Mouse (Mus musculus) c-Kit-positive CD71-negative TER-119-negative erythroid progenitor cells, embryonic 14.5 days (primary cell): ENCODE measurements around the gene Cd63.

Source experiments
- DNase-seq: peaks from one replicate; pipeline ENCODE4 v3.0.0-alpha.2; 2013; ENCODE audit warnings: low read depth

Cd63 gene

GRCm38 (mm10) chr10:128929638-128930378 lies 29.0 kb downstream of the Cd63 start:
- no peak for DNase-seq

GRCm38 (mm10) chr10:128931441-128931840 lies 30.7 kb downstream of the Cd63 start:
- DNase-seq, result no peak

DNA sequence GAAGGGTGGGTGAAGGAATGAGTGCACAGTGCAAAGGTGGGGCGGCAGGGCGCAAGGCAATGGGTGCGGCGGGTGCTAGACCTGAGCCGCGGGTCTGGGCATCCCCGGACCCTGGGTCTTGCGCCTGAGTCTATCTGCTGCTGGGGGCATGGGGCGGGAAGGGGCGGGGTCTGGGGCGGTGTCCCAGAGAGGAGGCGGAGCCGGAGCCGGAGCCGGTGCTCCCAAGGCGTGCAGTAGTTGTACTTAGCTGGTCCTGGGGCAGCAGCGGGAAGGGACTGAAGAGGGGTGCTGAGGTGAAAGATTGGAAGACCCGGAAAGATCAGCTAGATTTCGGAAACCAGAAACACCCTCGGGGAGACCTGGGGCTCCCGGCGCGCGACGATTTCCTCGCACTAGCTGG lies 32.8 kb downstream of the Cd63 start, which contains the start of gene Itga7:
TSS of gene Itga7 (plus strand) at position 245 of the 400 bp plus-strand sequence.
- no peak for DNase-seq

DNA sequence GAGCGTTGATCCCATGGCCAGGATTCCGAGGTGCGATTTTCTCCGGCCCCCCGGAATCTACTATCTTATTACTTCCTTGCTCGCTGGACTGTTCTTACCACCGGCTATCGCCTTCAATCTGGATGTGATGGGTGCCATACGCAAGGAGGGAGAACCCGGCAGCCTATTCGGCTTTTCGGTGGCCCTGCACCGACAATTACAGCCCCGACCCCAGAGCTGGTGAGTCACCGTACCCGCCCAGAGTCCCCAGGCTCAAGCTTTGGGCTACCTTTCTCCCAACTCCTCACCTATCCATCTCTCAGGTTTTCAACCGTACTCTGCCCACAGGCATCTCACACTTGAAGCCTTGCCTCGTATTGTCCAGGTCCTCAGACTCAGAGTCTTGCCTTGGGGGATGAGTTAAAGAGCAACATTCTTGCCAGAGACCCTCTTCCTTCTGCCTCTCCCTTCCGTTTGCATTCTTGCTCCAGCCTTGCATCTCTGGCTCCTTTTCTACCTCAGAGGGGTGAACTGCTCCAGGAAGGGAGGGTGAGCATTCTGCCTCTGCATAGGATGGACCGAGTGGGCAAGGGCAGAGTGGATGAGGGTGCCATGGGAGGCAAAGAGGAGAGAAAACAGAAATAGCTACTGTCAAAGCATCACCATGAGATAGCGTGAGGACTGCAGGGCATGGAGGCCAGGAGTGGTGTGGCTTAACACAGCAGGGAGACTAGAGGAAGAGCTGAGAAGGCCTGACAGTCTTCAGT lies 33.4 kb downstream of the Cd63 start:
- DNase-seq, result no peak

DNA sequence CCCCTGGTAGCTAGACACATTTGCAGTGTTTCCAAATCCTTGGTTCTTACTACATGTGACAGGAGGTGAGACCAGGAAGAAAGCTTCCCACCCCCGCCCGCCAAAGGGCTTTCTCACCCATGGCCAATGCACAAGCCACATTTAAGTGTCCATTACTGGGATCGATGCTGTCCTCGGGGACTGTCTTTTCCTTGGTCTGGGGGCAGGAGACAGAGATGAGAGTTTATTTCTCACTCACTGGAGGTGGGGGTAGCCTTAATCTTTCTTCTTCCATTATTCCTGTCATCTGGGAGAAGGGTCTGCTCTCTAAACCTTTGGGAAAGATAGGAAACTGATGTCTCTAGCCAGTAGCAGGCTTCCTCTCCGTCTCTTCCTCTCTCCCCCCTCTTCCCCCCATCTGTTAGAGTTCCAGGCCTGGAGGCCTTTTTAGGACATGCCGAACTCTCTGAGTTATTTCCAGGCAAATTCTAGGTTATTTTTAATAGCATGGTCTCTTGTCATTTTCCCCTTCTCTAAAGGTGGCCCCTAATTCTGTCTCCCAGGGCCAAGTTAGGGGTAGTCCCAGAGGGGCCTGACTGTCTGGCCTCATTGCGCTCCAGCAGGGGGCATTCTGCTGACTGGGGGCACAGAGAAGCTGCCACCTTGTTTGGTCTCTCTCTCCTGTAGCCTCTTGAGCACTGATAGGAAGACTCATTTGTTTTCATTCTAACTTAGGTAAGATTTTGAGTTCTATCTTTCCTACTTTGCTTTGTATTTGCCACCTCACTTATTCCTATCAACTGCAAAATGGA lies 34.4 kb downstream of the Cd63 start:
- DNase-seq, result no peak

DNA sequence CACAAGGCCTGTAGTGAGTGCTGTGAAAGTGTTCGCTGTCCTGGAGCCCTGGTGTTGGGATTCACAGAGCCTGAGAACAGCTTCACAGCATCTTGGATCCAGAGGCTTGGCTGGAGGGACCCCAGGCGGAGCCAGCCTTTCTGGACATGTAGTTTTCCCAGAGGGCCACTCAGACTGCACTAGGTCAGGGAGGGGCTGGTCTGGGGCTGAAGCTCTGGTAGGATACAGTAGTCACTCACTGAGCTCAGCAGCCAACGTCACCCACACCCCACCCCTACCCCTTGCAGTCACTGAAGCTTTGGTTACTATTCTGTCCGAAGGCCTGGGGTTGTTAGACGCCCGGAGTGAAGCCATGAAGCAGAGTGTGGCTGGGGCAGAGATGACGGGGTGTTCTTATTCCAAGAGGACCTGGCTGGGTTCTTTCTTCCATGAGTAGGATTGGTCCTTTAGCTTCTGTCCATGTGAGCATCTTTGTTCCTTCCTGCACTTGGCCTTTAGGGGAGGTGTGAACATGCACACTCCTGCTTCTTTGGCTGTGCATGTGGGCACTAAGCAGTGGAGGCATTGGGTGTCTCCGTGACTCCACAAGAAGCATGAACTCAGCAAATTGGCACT lies 35.1 kb downstream of the Cd63 start:
- DNase-seq, result no peak

DNA sequence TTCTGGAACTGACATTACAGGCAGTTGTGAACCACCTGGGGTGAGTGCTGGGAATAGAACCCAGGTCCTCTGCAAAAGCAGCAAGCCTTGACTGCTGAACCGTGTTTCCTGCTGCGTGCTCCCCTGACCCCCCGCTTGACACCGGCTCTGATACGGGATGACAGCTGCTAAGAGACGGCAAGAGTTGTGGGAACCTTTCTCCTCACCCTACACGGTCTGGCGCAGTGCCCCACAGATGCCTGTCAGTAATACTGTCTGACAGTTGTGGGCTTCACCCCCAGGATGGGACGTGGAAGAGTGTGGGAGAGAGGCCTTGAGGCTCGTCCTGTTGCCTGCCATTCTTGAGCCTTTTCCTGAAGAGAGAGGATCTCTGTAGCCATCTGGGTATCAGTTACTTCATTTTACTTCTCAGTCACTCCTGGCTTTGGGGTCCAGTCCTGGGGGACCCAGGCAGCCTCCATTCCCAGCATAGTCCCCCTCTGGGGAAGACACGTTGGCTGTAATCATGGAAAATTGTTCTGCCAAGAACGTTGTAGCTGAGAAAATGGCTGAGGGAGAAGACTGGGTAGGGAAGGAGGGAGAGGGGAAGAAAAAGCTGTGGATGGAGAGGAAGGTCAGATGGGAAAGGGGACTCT lies 37.1 kb downstream of the Cd63 start:
- DNase-seq, result no peak

DNA sequence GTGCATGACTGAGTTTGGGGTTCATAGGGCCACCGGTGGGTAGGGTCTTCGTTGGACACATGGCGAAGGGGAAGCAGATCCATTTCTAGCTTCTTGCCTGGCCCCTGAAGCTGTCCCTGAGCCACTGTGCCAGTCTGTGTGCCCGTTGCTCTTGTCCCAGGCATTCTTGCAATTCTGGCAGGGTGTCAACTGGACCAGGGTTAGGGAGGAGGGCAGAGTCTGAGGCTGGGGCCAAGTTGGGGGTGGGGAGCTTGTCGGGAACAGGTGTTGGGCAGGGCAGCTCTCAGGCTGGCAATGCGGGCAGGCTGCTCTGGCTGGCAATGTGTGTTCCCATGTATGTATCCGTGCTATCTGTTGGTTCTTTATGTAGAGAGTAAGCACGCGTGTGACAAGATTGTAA lies 37.7 kb downstream of the Cd63 start:
- DNase-seq, result no peak

GRCm38 (mm10) chr10:128938974-128939373 lies 38.2 kb downstream of the Cd63 start:
- no peak for DNase-seq

DNA sequence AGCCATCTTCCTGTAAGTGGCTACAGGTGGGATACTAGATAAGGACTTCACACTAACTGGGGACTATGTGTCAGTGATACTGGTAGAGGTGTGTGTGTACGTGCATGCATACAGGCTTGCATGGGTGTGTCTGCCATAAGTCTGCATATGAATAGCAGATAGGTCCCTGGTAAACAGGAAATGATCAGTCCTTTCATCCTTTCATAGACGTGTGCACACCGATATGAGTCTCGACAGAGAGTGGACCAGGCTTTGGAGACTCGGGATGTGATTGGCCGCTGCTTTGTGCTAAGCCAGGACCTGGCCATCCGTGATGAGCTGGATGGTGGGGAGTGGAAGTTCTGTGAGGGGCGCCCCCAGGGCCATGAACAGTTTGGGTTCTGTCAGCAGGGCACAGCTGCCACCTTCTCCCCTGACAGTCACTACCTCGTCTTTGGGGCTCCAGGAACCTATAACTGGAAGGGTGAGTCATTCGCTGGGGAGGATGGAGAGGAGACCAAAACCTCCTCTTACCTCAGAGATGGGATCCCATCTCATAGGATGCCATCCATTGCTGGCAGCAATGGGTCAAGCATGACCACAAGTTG lies 39.8 kb downstream of the Cd63 start:
- no peak for DNase-seq

- peak; percentile 33 for DNase-seq
Measured at GRCm38 (mm10) chr10:128945675-128946074, 44.9 kb downstream of the Cd63 start.

- no peak for DNase-seq
Measured at GRCm38 (mm10) chr10:128947496-128947895, 46.7 kb downstream of the Cd63 start.

DNA sequence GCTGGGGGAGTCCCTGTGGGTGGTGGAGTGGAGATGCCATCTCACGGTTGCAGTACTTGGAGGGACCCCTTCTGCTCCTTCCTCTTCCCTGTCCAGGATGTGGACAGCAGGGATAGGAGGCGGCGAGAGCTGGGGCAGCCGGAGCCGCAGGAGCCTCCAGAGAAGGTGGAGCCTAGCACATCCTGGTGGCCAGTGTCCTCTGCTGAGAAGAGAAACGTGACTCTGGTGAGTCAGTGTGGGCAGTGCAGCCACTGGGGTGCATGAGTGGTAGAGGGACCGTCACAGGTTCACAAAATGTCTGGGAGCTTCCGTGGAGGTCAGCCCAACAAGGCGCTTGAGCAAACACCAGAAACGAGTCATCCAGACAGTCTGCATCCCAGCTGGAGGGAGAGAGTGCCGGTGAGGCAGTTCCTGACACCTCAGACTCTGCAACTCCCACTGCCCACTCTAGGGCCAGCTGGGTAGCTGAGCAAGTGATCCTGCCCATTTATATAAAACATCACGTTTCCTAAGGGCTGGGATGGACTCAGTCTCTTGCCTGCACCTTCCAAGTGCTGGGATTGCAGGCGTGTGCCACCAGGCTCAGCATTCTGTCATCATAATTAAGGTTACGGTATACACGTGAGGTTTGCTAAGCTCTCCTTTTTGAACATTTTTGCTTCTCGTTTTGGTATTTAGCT lies 49.6 kb downstream of the Cd63 start:
- DNase-seq, result no peak

DNA sequence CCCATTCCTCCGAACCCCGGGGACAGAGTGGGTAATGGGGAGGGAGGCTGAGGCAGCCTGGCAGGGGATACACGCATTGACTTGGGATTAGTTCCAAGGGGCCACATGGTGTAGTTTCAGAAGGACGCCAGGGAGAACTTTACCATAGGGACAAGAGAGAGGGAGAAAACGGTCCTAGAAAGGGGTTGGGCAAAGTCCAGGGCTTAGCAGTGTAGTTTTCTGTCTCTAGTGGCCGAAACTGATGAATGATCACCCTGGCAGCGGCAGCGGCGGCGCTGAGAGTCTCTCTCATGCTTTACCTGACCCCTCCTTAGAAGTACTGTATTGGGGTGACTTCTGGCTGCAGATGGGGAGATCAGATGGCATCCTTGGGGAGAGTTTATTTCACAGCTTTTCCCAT lies 57.6 kb downstream of the Cd63 start:
- DNase-seq, result no peak

DNA sequence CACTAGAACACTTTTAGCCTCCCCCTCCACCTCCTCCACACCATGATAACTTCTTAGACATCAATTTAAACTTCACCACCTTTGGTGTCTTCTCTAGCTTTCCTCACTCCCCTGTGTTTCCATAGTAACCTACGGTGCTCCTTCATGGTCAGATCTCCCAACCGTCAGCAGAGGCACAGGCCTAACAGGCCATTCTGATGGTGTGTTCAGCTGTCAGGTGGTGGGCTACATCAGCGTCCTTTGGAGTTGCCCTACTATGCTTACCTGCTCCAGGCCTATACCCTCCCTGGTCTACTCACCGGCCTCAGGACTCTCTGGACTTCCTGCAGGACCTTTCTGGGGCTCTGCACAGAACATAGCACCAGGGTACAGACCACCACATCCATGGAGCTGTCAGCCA lies 59.4 kb downstream of the Cd63 start:
- DNase-seq, result no peak

DNA sequence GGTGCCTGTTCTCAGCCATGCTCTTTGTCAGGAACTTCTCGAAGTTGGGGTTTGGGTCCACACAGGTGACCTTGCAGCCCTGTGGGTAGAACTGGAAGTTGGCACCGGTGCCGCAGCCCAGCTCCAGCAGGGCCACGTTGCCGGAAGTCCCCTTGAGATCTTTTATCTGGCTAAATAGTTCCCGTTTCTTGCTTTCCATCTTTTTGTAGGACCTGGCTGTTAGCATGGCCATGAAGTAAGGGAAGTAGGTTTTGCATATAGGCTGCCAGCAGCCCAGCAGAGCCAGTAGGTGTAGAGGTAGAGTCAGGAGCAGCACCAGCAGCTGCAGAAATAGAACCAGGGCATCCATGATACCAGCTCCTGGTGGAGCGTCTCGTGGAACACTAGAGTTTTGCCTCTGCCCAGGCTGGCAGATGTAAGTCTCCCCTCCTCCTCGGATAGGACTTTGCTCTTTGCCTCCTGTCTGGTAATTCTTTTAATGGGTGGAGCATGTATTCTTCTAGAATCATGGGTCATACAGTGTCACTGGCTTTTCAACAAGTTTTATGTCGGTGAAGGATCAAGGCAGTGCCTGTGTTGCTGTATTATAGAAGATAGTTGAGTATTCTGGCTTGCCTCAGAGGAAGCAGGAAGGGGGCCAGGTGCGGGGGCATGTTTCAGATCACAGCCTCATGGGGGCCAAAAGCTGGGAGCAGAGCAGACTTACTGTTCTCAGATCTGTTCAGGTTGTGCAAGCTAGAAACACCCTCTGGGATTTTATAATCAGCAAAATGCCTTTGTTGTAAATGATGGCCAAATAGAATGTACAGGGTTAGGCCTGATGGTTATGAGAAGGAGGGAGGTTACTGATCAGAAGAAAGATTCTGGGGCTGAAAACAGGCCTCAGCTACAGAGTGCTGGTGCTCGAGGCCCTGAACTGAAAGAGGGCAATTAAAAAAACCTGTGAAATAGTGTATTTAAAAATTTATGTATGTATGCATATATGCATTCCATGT lies 60.1 kb downstream of the Cd63 start, which contains the start of gene Mettl7b:
TSS of gene Mettl7b (minus strand) at position 399 of the 995 bp plus-strand sequence.
- no peak for DNase-seq
